Mouse (Mus musculus): ENCODE measurements around the gene Car1. TPM values are rescaled to one million over a fixed set of nuclear protein-coding genes. Genes with fewer than 3 reads are reported as not detected.
"Not testable (repeated sequence)": the region's sequence is repeated elsewhere in the genome, so short reads cannot be mapped to it uniquely, and the experiment has no call there.

Car1 gene
- polyA plus RNA-seq, 1 experiment from 2014 or later, result not detected

- Histone ChIP-seq H3K9me3 (ENCODE audit: control insufficient read depth, low read length) (no peaks in the 10 kb centered on the region), H3K4me1 (ENCODE audit: control insufficient read depth, insufficient read depth, low read length) (no peaks in the 10 kb centered on the region), H3K27me3 (ENCODE audit: control insufficient read depth, insufficient read depth, low read length) (no peaks in the 10 kb centered on the region), H3K4me2 (ENCODE audit: low read length) (no peak overlapping the region), H3K27ac (replicated peaks; ENCODE audit: low read depth, low read length) (no peak overlapping the region), H3K4me3 (replicated peaks; ENCODE audit: low read depth, low read length) (no peak overlapping the region), H3K36me3 (ENCODE audit: control insufficient read depth, insufficient read depth, low read length) (no peaks in the 10 kb centered on the region), H3K9ac (replicated peaks; ENCODE audit: low read length) (no peak overlapping the region)
- DNase-seq (no peak), ATAC-seq (ENCODE audit: low FRiP score, low TSS enrichment) (no peak)
- 77% methylated on average over 1 of the region's 1 CpGs for WGBS
Measured at GRCm38 (mm10) chr3:14787607-14788006, 20.6 kb downstream of the Car1 start.

DNA sequence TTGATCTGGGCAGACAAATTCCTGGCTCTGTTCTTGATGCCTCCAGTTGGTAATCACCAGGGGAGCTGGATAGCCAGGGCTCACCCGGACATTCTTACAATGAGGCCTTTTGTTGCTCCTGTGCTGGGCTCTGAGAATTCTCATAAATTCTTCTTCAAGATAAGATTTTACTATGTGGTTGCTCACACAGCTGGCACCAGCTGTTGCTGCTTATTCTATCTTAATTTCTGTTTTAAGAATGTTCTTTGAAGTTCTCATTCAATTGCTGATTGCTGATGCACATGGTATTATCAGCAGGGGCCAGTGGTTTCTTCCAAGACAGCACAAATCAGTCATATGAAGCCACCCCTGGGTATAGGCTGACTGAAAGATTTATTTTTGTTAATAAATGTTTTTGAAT lies 21.0 kb downstream of the Car1 start:
- Histone ChIP-seq H3K9ac (replicated peaks; ENCODE audit: low read length) (no peak overlapping the region), H3K4me1 (ENCODE audit: control insufficient read depth, insufficient read depth, low read length) (no peaks in the 10 kb centered on the region), H3K4me3 (replicated peaks; ENCODE audit: low read depth, low read length) (no peak overlapping the region), H3K36me3 (ENCODE audit: control insufficient read depth, insufficient read depth, low read length) (no peaks in the 10 kb centered on the region), H3K4me2 (ENCODE audit: low read length) (no peak overlapping the region), H3K27ac (replicated peaks; ENCODE audit: low read depth, low read length) (no peak overlapping the region), H3K9me3 (ENCODE audit: control insufficient read depth, low read length) (no peaks in the 10 kb centered on the region), H3K27me3 (ENCODE audit: control insufficient read depth, insufficient read depth, low read length) (no peaks in the 10 kb centered on the region)
- DNase-seq (no peak), ATAC-seq (ENCODE audit: low FRiP score, low TSS enrichment) (no peak)
- 21% methylated on average over 1 of the region's 1 CpGs for WGBS

DNA sequence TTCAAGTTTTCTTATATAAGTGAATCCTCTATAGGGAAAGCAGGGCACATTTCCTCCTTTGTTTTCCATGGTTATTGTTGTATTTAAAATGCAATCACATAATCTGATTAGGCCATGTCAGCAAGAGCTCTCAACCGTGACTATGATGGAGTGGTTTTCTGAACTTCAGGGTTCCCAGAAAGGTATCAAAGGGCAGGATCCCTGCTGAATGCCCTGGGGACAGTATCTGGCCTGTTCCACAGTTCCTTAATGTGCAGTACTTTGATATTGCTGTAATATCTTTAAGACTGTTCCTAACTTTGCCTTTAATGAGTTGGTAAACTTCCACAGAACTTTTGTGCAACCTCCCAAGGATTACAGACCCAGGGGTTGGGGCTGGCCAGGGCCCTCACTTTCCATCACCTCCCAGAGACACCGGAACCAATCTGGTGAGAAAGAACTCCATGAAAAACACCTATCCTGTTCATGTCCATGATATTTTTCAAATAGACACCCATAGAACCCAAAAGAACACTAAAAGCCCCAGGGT lies 21.6 kb downstream of the Car1 start:
- Histone ChIP-seq H3K27me3 (ENCODE audit: control insufficient read depth, insufficient read depth, low read length) (no peaks in the 10 kb centered on the region), H3K9me3 (ENCODE audit: control insufficient read depth, low read length) (no peaks in the 10 kb centered on the region), H3K27ac (replicated peaks; ENCODE audit: low read depth, low read length) (no peak overlapping the region), H3K36me3 (ENCODE audit: control insufficient read depth, insufficient read depth, low read length) (no peaks in the 10 kb centered on the region), H3K4me2 (ENCODE audit: low read length) (no peak overlapping the region), H3K4me3 (replicated peaks; ENCODE audit: low read depth, low read length) (no peak overlapping the region), H3K9ac (replicated peaks; ENCODE audit: low read length) (no peak overlapping the region), H3K4me1 (ENCODE audit: control insufficient read depth, insufficient read depth, low read length) (no peaks in the 10 kb centered on the region)
- DNase-seq, result no peak
- WGBS, result 47% methylated on average over 2 of the region's 2 CpGs
- ATAC-seq (ENCODE audit: low FRiP score, low TSS enrichment), result no peak

GRCm38 (mm10) chr3:14785353-14785752 lies 22.8 kb downstream of the Car1 start:
- H3K9ac ChIP-seq (replicated peaks; ENCODE audit: low read length), result no peak overlapping the region

DNA sequence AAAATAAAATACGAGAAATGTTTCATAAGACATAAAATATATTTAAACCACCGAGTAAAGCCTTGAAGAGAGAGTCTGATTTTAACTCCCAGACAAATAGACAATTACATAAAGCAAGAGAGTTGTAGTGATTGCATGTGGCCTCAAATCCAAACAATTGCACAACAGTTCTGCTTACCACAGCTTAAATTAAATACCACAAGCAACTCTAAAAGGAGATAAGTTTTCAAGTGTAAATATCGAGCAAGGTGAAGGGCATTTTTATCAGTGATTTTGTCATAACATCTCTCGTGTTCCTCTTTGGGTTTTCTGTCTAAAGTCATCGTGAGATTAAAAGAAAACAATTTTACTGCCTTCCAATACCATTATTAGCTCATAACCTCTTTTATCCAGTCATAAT lies 25.0 kb downstream of the Car1 start:
- not testable (repeated sequence) for H3K4me1 ChIP-seq (ENCODE audit: control insufficient read depth, insufficient read depth, low read length); H3K27ac ChIP-seq (replicated peaks; ENCODE audit: low read depth, low read length); H3K27me3 ChIP-seq (ENCODE audit: control insufficient read depth, insufficient read depth, low read length); H3K36me3 ChIP-seq (ENCODE audit: control insufficient read depth, insufficient read depth, low read length); H3K4me3 ChIP-seq (replicated peaks; ENCODE audit: low read depth, low read length); H3K9ac ChIP-seq (replicated peaks; ENCODE audit: low read length); H3K4me2 ChIP-seq (ENCODE audit: low read length); DNase-seq; ATAC-seq (ENCODE audit: low FRiP score, low TSS enrichment); H3K9me3 ChIP-seq (ENCODE audit: control insufficient read depth, low read length)
- 91% methylated on average over 5 of the region's 5 CpGs for WGBS

More at GRCm38 (mm10) chr3:14785353-14785752, 22.8 kb downstream of the Car1 start:
- no peak for DNase-seq
- no peaks in the 10 kb centered on the region for H3K36me3 ChIP-seq (ENCODE audit: control insufficient read depth, insufficient read depth, low read length)
- no peaks in the 10 kb centered on the region for H3K9me3 ChIP-seq (ENCODE audit: control insufficient read depth, low read length)
- no peak overlapping the region for H3K4me3 ChIP-seq (replicated peaks; ENCODE audit: low read depth, low read length)
- H3K27ac ChIP-seq (replicated peaks; ENCODE audit: low read depth, low read length), result no peak overlapping the region
- WGBS, result 94% methylated on average over 2 of the region's 2 CpGs
- no peaks in the 10 kb centered on the region for H3K4me1 ChIP-seq (ENCODE audit: control insufficient read depth, insufficient read depth, low read length)
- no peaks in the 10 kb centered on the region for H3K27me3 ChIP-seq (ENCODE audit: control insufficient read depth, insufficient read depth, low read length)
- ATAC-seq (ENCODE audit: low FRiP score, low TSS enrichment), result no peak
- no peak overlapping the region for H3K4me2 ChIP-seq (ENCODE audit: low read length)

DNA sequence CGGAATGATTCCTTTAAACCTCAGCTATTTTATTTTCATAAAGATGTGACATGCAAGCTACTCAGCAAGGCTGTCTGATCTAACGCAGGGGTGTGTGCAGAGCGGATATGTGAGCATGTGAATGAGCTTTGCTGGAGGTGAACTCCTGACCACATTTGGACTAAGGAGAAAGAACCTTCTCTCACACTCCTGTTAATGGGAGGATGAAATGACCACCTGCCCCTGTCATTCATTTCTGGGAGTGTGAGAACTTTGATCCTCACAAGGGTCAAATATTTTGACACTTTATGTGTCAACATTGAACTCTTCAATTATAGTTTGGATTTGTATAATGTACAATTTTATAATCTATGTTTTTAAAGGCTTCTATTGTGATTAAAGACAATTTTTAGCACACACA lies 25.8 kb downstream of the Car1 start:
- WGBS, result 83% methylated on average over 3 of the region's 3 CpGs
- not testable (repeated sequence) for H3K9ac ChIP-seq (replicated peaks; ENCODE audit: low read length)

GRCm38 (mm10) chr3:14780212-14780611 lies 28.0 kb downstream of the Car1 start:
- Histone ChIP-seq H3K4me2 (ENCODE audit: low read length) (no peak overlapping the region), H3K4me1 (ENCODE audit: control insufficient read depth, insufficient read depth, low read length) (no peaks in the 10 kb centered on the region), H3K9me3 (ENCODE audit: control insufficient read depth, low read length) (no peaks in the 10 kb centered on the region), H3K27ac (replicated peaks; ENCODE audit: low read depth, low read length) (no peak overlapping the region), H3K36me3 (ENCODE audit: control insufficient read depth, insufficient read depth, low read length) (no peaks in the 10 kb centered on the region), H3K27me3 (ENCODE audit: control insufficient read depth, insufficient read depth, low read length) (no peaks in the 10 kb centered on the region), H3K4me3 (replicated peaks; ENCODE audit: low read depth, low read length) (no peak overlapping the region), H3K9ac (replicated peaks; ENCODE audit: low read length) (no peak overlapping the region)
- WGBS, result 85% methylated on average over 2 of the region's 2 CpGs
- no peak for ATAC-seq (ENCODE audit: low FRiP score, low TSS enrichment)
- DNase-seq, result no peak

More for the DNA sequence above, 25.8 kb downstream of the Car1 start:
- H3K4me2 ChIP-seq (ENCODE audit: low read length); DNase-seq; H3K4me3 ChIP-seq (replicated peaks; ENCODE audit: low read depth, low read length); H3K36me3 ChIP-seq (ENCODE audit: control insufficient read depth, insufficient read depth, low read length); H3K9me3 ChIP-seq (ENCODE audit: control insufficient read depth, low read length); H3K27ac ChIP-seq (replicated peaks; ENCODE audit: low read depth, low read length); ATAC-seq (ENCODE audit: low FRiP score, low TSS enrichment); H3K27me3 ChIP-seq (ENCODE audit: control insufficient read depth, insufficient read depth, low read length); H3K4me1 ChIP-seq (ENCODE audit: control insufficient read depth, insufficient read depth, low read length): not testable (repeated sequence)

DNA sequence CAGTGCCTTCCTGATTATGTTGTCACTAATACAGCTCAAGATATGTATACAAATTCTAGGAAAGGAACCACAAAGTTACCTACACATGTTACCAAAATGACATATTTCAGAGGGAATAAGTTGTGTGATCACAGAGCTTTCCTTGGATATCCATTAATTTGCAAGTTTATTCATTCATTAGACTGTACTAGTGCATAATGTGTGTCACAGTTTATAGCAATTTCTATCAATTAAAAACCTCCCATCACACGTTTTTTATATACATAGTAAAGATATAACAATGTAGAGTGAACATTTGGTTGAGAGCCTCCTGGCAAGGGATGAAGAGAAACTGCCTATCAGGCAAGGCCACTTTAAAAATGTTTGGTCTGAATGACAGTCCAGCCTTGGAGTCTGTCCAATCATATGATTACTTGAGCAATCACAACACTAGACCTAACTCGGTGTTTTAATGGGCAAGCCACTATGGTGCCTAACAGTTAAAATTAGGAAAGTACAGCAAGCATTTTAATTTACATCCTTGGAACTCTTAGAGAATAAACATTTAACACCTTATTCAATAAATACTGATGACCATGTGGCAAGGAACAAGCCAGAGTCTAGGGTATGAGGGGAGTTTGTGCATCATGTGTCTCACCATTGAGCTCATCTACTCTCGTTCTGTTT lies 31.5 kb downstream of the Car1 start:
- not testable (repeated sequence) for H3K4me1 ChIP-seq (ENCODE audit: control insufficient read depth, insufficient read depth, low read length); H3K27me3 ChIP-seq (ENCODE audit: control insufficient read depth, insufficient read depth, low read length); H3K4me2 ChIP-seq (ENCODE audit: low read length); H3K36me3 ChIP-seq (ENCODE audit: control insufficient read depth, insufficient read depth, low read length); H3K4me3 ChIP-seq (replicated peaks; ENCODE audit: low read depth, low read length); H3K9ac ChIP-seq (replicated peaks; ENCODE audit: low read length); H3K27ac ChIP-seq (replicated peaks; ENCODE audit: low read depth, low read length); DNase-seq; H3K9me3 ChIP-seq (ENCODE audit: control insufficient read depth, low read length); ATAC-seq (ENCODE audit: low FRiP score, low TSS enrichment)
- WGBS, result 93% methylated on average over 2 of the region's 3 CpGs

GRCm38 (mm10) chr3:14774539-14774938 lies 33.6 kb downstream of the Car1 start:
- WGBS, result 83% methylated on average over 1 of the region's 1 CpGs
- not testable (repeated sequence) for DNase-seq; ATAC-seq (ENCODE audit: low FRiP score, low TSS enrichment)

More at GRCm38 (mm10) chr3:14774539-14774938, 33.6 kb downstream of the Car1 start:
- not testable (repeated sequence) for H3K27me3 ChIP-seq (ENCODE audit: control insufficient read depth, insufficient read depth, low read length); H3K36me3 ChIP-seq (ENCODE audit: control insufficient read depth, insufficient read depth, low read length); H3K4me1 ChIP-seq (ENCODE audit: control insufficient read depth, insufficient read depth, low read length); H3K4me2 ChIP-seq (ENCODE audit: low read length); H3K9ac ChIP-seq (replicated peaks; ENCODE audit: low read length); H3K9me3 ChIP-seq (ENCODE audit: control insufficient read depth, low read length); H3K27ac ChIP-seq (replicated peaks; ENCODE audit: low read depth, low read length); H3K4me3 ChIP-seq (replicated peaks; ENCODE audit: low read depth, low read length)

Data from midbrain, embryonic 14.5 days (tissue).